Mouse (Mus musculus): ENCODE results near the gene Trpm3.

The Trpm3 gene

DNA sequence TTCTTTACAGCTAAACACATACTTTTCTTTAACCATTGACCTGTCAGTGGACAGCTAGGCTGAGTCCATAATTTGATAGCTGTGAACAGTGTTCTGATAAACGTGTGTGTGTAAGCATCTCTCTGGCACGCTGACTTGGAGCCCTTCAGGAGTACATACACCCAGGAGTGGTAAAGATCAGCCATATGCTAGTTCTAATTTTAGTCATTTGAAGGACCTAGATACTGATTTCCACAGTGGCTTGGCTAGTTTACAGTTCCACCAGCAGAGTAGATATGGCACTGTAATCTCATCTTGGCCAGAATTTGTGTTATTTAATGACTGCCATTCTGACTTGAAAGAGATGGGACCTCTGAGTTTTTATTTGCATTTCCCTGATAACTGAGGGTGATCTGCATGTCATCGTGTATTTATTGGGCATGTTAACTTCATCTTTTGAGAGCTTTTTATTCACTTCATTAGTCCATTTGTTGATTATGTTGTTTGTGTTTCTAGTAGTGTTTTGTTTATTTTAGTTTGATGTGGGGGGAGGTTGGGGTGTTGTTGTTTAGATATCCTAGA is 499.6 kb downstream of the Trpm3 start:
- DNase-seq (ENCODE audit: low read depth) = no peak

DNA sequence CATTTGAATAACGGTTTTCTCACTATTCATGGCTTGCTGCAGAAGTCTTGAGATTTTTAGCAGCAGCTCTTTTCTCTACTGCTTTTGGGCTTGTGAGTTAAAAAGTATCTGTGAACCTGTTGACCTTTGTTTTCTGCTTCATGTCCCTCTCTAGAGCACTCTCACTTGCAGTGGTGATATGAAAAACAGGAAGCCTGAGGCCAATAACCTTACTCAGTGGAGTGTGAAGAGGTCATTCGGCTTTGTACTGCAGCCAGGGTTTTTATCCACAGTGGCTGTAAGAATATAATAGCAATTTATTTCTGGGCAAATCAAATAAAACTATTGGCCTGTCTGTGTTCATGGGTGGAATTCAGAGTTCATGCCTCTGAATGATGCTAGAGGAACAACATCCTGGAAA is 503.3 kb downstream of the Trpm3 start:
- DNase-seq (ENCODE audit: low read depth) = no peak

DNA sequence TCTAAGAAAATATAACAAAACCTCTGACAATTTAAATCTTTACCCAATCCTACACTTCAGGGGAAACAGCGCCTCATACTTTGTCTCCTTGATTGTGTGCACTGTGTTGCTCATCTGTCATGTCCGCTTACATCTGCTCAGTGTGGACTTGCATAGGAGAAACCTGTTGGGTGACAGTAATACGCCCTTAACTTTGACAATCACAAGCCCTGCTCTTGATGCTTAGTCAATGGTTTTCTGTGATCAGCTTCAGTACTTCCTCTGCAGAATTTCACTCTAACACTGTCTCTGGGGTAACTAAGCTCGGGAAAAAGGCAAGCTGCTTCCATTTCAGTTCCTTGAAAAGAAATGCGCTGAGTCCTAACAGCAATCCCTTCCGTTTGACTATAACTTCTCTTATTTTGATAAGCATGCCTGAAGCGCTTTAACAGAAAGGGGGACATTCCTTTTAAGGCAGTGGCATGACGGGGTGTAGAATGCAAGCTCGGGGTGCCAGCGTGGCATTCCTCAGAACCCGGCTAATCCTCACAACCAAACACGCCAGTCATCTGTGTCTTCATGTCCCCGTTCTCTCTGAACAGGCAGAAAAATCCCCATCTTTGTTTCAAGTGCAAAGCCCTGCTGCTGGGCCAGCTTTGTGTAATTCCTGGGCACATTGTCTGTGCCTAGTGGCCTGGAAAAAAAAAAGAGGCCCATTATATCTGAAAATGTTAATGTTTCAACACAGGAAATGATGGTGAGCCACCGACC is 517.8 kb downstream of the Trpm3 start:
- no peak for DNase-seq (ENCODE audit: low read depth)

DNA sequence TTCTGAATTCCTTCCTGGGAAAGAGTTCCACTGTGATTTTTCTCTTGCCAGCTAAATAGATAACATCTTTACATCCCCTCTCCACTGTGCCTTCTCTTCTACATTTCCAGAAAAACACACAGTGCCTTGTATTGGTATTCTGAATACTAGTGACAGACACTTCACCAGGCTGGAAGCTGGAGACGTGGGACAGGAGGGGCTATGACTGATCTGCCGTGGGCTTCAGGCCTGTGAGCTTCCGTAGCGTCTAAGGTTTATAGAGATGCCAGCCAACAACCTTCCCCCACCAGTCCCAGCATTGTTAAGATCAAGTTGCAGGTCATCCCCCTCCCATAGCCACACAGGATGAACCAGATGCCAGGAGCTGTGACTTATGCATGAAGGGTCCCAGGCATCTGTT is 518.4 kb downstream of the Trpm3 start:
- no peak for DNase-seq (ENCODE audit: low read depth)

DNA sequence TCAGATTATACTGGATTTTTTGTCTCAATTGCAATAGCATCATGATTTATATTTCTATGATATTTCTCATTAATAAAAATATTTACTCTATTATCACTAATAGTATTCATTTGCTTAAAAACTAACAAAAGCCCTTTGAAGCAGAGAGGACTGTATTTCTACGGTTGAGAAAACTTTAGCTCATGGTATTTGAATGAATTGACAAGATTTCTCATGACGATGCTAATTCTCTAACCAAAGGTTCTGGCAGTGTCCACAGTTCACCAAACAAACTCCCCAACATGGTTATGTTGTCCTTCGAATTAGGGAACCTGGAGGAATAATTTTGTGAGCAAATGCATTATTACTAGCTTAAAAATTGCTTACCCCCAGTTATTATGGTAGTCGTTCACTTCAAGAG is 526.6 kb downstream of the Trpm3 start:
- no peak for DNase-seq (ENCODE audit: low read depth)

DNA sequence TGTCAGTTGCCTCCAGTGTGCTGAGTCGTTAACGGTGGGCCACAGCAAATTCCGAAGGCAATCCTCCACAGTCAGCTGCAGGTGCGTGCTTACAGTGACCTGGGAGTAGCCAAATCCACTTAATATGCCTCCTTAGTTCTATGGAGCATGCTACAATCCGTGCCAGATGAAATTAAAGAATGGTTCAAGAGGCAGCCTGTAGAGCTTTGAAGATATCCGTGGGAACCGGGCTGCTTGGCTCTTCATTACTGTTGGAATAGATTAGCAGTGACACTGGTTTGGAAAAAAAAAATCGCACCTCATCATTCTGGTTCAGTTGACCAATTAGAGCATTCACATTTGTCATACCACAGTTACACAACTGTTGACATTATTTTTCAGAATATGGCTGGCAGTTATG is 531.4 kb downstream of the Trpm3 start:
- no peak for DNase-seq (ENCODE audit: low read depth)

DNA sequence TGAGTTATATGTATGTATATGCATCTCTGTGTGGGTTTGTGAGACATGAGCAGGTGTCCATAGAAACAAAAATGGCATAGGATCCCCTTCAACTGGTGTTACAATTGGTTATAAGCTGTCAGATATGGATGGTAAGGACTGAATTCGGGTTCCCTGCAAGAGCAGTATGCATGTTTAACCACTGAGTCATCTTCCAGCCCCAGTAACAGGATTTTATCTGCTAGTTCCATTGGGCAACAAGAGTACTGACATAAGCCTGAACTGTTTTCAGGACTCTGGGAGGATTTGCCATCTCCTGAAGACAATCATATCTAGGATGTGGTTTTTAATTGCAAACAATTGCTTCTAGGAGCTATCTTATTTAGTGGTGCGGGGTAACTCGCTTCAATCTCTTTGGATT is 534.0 kb downstream of the Trpm3 start:
- no peak for DNase-seq (ENCODE audit: low read depth)

DNA sequence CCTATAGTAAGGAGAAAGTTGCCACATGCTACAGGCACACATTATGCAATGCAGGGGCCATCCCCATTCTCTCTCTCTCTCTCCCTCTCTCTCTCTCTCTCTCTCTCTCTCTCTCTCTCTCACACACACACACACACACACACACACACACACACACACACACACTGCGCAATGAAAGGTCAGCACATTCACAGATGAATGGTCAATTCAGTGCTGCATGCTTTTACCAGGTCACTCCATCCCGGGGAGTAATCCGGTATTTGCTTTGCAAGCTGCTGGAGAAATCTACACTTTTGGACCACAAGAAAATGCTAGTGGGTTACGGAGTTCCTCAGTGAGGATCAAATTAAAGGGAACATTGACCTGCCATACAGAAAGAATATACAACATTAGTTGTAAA is 537.4 kb downstream of the Trpm3 start:
- DNase-seq (ENCODE audit: low read depth) = no peak

DNA sequence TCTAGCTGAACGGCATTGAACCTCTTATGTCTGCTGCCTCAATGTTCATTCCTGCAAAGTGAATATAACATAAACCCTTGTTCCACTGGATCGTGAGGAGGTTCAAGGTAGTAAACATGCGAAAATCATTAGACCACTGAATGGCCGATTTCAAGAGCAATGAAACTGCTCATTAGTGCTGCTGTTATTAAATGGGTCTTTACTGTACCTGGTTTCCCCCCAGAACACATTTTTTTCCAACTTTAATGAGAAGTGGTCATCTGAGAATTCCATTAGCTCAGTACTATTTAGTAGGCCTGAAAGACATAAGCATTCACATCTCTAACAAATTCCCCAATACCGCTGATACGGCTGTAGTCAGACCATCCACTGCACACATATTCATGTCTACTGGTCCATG is 543.4 kb downstream of the Trpm3 start:
- DNase-seq (ENCODE audit: low read depth) = no peak

DNA sequence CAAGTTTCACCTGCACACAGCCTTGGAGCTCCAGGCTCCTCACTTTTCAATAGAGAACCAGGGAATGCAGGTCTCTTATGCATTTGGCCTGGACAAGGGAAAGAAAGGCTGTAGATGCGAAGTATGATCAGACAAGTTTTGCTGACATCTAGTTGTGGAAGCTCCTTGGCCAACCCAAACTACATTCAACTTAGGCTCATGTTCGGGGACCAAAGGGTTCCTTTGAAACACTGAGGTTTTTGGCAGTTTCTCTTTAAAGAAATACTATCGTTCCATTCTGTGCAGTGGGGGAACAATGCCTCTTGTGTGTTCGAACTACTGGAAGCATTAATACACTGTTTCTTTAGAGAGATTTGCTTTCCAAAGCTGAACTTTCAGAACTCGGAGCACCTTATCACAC is 553.1 kb downstream of the Trpm3 start:
- no peak for DNase-seq (ENCODE audit: low read depth)

DNA sequence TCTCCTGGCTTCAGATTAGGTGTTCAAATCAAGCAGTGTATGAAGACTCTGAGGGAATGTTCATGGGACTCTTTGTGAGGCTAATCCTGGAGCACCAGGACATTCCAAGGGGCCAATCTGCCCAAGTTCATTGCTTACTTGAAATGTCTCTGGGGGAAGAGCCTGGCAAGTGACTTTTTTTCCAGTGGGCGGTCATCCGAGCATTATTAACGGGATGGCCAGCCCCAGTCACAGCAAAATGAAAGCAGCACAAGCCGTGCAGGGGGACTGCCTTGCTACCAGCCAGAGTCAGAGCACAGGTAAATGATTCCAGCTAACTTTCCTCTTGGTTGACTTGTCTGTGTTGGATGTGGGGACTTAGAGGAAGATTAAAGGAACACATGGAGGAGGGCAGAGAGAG is 553.7 kb downstream of the Trpm3 start:
- no peak for DNase-seq (ENCODE audit: low read depth)

DNA sequence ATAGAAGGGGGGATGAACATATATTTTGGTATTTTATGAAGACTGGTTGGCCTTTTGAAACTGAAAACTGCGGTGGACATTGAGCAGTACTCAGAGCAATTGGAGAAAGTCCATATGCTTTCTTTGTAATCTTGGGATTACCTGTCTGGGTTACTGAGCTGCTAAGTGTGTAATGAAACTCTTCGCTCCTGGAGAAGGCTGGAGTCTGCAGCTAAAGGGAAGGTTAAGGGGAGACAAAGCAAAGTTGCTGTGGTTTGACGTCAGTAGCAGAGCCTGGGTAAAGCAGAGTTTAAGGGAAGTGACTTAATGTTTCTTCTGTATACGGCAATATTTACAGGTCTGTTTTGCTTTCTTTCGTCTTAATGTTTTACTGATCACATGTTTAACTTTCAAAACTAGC is 554.1 kb downstream of the Trpm3 start:
- DNase-seq (ENCODE audit: low read depth) = no peak

DNA sequence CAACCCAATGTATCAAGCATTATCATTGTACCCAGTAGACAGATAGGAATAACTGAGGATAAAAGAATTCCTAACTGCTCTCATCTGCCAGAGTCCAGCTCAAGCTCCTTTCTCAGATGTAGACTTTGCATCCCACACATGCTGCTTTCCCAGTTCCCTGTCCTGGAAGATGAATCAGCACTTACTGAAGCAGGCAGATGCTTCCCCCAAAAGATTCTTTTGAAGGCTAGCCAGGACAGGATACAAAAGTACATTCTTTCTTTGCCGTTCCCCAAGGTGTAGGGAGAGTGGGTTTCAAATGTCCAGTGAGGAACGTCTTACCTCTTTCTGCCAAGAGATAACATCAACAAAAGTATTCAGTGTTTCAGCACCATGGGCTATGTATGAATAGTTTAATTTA is 556.6 kb downstream of the Trpm3 start:
- no peak for DNase-seq (ENCODE audit: low read depth)

DNA sequence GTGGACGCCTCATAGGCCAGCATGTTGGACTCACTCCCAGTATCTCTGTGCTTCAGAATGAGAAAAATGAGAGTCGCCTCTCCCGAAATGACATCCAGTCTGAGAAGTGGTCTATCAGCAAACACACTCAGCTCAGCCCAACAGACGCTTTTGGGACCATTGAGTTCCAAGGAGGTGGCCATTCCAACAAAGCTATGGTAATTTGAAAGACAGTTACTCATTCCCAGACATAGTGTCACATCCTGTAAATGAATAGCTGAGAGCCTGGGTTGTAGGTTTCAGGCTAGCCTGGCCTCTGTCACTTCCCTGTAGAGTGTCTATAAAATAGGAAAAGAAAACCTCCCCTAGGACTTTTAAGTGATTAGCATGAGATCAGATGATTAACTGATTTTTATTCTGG is 559.9 kb downstream of the Trpm3 start:
- no peak for DNase-seq (ENCODE audit: low read depth)

DNA sequence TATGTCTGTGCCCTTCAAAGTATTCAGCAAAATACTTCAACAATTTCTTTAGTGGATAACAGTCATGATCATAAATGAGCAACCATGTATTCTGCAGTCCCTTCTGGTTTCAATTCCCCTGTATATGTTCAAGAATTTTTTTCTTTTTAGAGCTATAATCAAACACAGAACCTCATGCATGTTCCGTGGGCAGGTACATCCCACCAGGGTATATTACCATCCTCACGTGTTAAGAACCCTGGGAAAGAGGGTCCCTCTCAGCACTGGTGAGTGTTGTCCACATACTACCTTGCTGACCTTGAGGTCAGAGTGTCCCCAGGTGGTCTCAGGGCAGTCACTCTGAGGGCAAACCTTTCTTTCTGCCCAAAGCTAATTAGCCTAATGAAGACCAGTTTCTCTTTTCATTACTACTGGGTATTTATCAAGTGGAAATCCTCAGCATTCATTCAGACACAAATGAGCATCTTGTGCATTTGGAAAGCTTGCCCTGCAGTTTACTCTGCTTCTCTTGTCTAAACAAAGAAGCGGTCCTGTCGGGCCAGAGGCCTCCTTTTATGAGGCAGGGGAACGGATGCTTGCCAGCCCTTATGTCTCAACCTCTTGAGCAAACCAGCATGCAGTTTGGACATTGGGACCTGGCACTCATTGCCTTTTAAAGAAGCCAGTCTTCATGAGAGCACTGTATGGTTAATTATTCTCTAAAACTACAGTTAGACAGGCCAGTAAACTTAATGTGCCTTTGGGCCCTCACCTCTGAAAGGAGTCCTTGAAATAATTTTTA is 562.2 kb downstream of the Trpm3 start:
- no peak for DNase-seq (ENCODE audit: low read depth)

DNA sequence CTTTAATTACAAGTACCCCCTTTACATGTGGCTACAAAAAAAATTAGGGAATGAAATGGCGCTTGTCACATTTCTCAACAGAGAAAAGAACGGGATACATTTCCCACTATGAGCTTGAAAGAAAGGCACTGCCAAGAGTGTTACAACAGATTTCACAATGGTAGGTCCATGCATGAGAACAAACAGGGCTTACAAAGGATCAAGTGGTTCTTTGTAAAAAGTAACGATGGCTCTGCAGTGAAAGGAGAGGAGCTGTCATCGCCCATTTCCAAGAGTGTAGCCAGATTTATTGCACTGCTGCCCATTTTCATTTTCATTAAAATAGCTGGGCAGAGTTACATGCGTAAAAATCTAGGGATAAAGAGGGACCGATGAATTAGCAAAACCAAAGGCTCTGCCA is 565.0 kb downstream of the Trpm3 start:
- no peak for DNase-seq (ENCODE audit: low read depth)

DNA sequence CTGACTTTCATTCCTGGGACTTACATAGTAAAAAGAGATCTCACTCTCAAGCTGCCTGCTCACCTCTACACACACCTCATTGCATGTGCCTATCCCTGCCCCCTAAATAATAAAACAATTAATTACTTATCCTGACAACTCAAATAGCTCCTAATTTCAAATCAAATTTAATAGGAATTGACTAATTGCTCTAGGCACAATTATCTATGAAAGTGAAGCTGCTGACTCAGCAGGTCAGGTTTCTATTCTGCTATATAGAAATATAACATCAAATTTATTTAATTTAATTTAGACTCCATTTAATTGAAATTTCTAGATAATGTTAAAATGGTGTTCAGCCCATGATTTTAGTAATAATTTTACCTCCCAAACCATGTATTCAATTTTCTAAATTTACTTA is 566.6 kb downstream of the Trpm3 start:
- no peak for DNase-seq (ENCODE audit: low read depth)

DNA sequence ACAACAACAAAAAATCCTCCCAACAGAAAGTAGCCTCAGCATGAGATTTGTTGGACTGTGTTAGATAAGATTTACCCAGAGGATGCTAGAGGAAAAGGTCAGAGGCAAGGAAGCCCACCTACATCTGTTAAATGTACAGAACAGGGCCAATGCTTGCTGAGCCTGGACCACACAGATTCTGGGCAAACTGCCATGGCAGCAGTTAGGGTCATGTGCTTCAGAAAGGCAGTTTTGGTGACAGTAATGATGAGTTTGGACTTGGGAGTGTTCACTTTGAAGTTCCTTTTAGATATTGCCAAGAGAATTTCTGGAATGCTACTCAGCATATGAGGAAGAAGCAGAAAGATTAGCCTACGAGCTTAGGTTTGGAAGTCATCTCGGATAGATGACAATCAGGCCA is 580.2 kb downstream of the Trpm3 start:
- DNase-seq (ENCODE audit: low read depth) = no peak

DNA sequence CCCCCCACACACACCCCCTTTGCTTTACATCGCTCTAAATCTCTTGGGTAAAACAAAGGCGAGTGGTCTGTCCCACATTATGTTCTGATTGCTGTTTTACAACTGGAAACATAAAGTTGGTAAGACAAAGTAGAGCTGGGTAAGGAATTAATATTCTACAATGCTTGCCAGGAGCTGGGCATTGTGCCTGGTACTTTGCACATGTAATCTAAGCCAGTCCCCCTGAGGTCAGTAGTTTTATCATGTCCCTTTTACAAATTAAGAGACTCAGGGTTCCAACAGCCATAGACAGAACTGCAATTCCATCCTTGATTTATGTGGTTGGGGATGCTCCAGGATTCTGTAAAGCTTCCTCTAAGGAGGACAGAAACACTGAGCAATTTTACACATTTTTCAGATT is 591.0 kb downstream of the Trpm3 start:
- DNase-seq (ENCODE audit: low read depth) = no peak

DNA sequence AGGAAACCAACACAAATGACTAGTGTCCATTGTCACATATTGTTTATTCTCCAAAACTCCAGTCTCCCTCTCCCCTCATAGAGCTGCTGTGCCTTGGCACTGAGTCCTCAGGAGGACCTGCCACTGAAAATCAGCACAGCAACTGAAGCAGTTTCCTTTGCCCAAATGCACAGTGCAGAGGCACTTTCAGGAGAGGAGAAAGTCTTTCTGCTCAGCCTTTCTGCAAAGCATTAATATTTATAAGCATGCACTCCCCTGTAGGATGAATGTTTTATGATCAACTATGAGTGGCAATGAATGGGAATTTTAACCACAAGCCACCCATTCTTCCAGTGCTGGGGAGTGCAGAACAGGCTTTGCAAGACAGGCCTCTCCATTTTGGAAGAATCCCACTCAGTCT is 592.1 kb downstream of the Trpm3 start:
- DNase-seq (ENCODE audit: low read depth) = no peak

DNA sequence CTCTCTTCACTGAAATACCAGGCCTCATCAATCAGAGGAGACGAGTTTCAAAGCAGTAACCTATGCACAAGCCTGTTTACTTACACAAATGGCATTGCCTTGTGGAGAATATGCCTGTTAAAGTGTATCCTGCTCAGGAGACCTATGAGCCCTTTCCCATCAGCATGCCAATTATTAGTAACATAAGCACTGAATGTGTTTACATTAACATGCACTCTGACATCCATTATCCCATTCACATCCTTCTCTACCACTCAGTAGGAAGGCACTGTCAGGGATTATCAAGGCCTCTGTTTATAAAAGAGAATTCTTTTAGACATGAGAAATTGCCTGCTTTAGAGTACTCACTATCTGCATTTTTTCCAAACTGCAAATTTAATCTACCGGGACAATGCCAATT is 598.0 kb downstream of the Trpm3 start:
- DNase-seq (ENCODE audit: low read depth) = no peak

DNA sequence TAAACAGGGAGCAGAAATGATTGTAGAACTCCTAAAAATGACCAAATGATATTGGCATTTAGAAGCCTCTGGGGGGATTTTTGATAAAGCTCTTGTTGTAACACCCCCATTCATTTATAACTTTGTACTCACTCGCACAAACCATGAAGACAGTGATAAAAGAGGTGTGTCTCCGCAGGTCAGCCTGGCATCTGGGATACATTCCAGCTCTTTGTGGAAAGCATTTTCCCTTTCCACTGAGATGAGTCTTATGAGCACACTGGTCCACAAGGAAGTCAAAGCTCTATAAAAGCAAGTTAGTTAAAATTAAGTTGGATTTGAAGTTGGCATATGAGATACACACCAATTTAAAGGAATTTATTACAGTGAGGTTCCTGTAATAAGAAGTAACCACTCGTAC is 600.4 kb downstream of the Trpm3 start:
- DNase-seq (ENCODE audit: low read depth) = no peak

DNA sequence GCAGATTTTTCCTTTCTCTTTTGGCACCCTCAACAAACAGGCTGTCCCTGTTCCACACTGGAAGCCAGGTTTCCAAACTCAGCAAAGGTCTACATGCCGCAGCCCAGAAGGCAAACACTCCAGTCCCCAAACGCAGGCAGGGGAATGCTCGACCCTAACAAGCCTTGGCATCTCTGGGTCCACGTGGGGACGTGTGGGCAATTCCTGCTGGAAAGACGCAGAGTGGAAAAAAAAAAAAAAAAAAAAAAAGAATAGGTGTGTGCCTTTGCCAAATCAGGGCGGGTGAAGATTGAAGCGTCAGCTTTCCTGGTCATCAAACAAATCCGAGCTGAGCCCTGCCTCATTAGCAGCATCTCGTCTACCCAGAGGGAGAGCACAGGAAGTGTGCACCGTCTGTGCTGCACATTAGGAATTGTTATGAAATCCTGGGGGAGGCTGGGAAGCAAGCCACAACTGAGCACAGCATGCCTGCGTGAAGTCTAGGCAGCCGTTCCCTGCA is 614.5 kb downstream of the Trpm3 start:
- no peak for DNase-seq (ENCODE audit: low read depth)
